Mouse (Mus musculus) yolk sac, embryonic 10.5 days (tissue): ENCODE data around the gene Metap1d.

Source experiments
- DNase-seq: peaks from one replicate; pipeline ENCODE4 v3.0.0-alpha.2; 2017; ENCODE audit warnings: low spot score

Gene Metap1d

GRCm38 (mm10) chr2:71475311-71475710, 22.2 kb downstream of the Metap1d start:
- no peak for DNase-seq

GRCm38 (mm10) chr2:71475760-71476159, 22.7 kb downstream of the Metap1d start:
- DNase-seq, result no peak

GRCm38 (mm10) chr2:71477787-71478186, 24.7 kb downstream of the Metap1d start:
- DNase-seq, result no peak

- DNase-seq, result no peak
Measured at GRCm38 (mm10) chr2:71479917-71480316, 26.8 kb downstream of the Metap1d start.

GRCm38 (mm10) chr2:71481825-71482224, 28.7 kb downstream of the Metap1d start:
- no peak for DNase-seq

- DNase-seq, result no peak
Measured at GRCm38 (mm10) chr2:71483046-71483716, 30.1 kb downstream of the Metap1d start.

GRCm38 (mm10) chr2:71483717-71484066, 30.6 kb downstream of the Metap1d start:
- DNase-seq, result no peak

GRCm38 (mm10) chr2:71491295-71491694, 38.2 kb downstream of the Metap1d start:
- no peak for DNase-seq

GRCm38 (mm10) chr2:71493161-71493683, 40.1 kb downstream of the Metap1d start:
- no peak for DNase-seq

- no peak for DNase-seq
Measured at GRCm38 (mm10) chr2:71494503-71494902, 41.4 kb downstream of the Metap1d start.

- no peak for DNase-seq
Measured at GRCm38 (mm10) chr2:71494971-71495370, 41.9 kb downstream of the Metap1d start.

GRCm38 (mm10) chr2:71497175-71497574, 44.1 kb downstream of the Metap1d start:
- DNase-seq, result no peak

GRCm38 (mm10) chr2:71499276-71500230, 46.5 kb downstream of the Metap1d start:
- DNase-seq, result no peak

- no peak for DNase-seq
Measured at GRCm38 (mm10) chr2:71504852-71505251, 51.8 kb downstream of the Metap1d start.

- no peak for DNase-seq
Measured at GRCm38 (mm10) chr2:71511209-71511608, 58.1 kb downstream of the Metap1d start.

GRCm38 (mm10) chr2:71512326-71512725, 59.2 kb downstream of the Metap1d start:
- no peak for DNase-seq

- DNase-seq, result no peak
Measured at GRCm38 (mm10) chr2:71516995-71517394, 63.9 kb downstream of the Metap1d start.

- DNase-seq, result no peak
Measured at GRCm38 (mm10) chr2:71517466-71518099, 64.5 kb downstream of the Metap1d start.

- DNase-seq, result no peak
Measured at GRCm38 (mm10) chr2:71522871-71523270, 69.8 kb downstream of the Metap1d start.

GRCm38 (mm10) chr2:71523431-71523830, 70.4 kb downstream of the Metap1d start:
- no peak for DNase-seq

- DNase-seq, result no peak
Measured at GRCm38 (mm10) chr2:71524763-71525162, 71.7 kb downstream of the Metap1d start.

GRCm38 (mm10) chr2:71526595-71527322, 73.7 kb downstream of the Metap1d start:
- no peak for DNase-seq
